Mouse (Mus musculus) midbrain, postnatal 0 days (tissue): ENCODE measurements around the gene Wnt3. TPM values are rescaled to one million over a fixed set of nuclear protein-coding genes. Genes with fewer than 3 reads are reported as not detected.

Source experiments
- ATAC-seq: fragments of 200-750 bp; cut with Nextera tagmentation; 2 replicates; pipeline ENCODE4 v1.8.0; 2017; ENCODE audit warnings: moderate number of reproducible peaks, mild to moderate bottlenecking, moderate TSS enrichment, moderate library complexity; ENCODE audit not compliant: low FRiP score
- DNase-seq: peaks from one replicate; pipeline ENCODE4 v3.0.0-alpha.2; 2015; ENCODE audit warnings: low spot score
- H3K27ac ChIP-seq: fragments of 300-500 bp; sonication (generic); 2 replicates; pipeline ENCODE4 v1.5.1; 2014; ENCODE audit warnings: low read depth, mild to moderate bottlenecking, low read length, mixed read lengths
- H3K27me3 ChIP-seq: fragments of 300-500 bp; sonication (generic); 2 replicates; pipeline ENCODE4 v1.6.1; 2014; ENCODE audit warnings: low read length, control low read depth, mixed read lengths; ENCODE audit not compliant: insufficient read depth
- H3K36me3 ChIP-seq: fragments of 300-500 bp; sonication (generic); 2 replicates; pipeline ENCODE4 v1.6.1; 2014; ENCODE audit warnings: low read length, control low read depth, mixed read lengths; ENCODE audit not compliant: insufficient read depth
- H3K4me1 ChIP-seq: fragments of 300-500 bp; sonication (generic); 2 replicates; pipeline ENCODE4 v1.6.1; 2014; ENCODE audit warnings: mild to moderate bottlenecking, control low read depth, antibody characterized with exemption, low read length, mixed read lengths; ENCODE audit not compliant: insufficient read depth
- H3K4me2 ChIP-seq: fragments of 300-500 bp; sonication (generic); 2 replicates; pipeline ENCODE4 v1.6.1; 2014; ENCODE audit warnings: low read depth, mild to moderate bottlenecking, low read length, mixed read lengths; ENCODE audit not compliant: poor library complexity, severe bottlenecking
- H3K4me3 ChIP-seq: fragments of 300-500 bp; sonication (generic); 2 replicates; pipeline ENCODE4 v1.5.1; 2014; ENCODE audit warnings: low read depth, mild to moderate bottlenecking, low read length, moderate library complexity
- H3K9ac ChIP-seq: fragments of 300-500 bp; sonication (generic); replicated peaks from 2 replicates; pipeline ENCODE4 v1.6.1; 2014; ENCODE audit warnings: mild to moderate bottlenecking, low read length, moderate library complexity, mixed read lengths; ENCODE audit not compliant: poor library complexity, severe bottlenecking
- H3K9me3 ChIP-seq: fragments of 300-500 bp; sonication (generic); 2 replicates; pipeline ENCODE4 v1.6.1; 2016; ENCODE audit warnings: low read length, control low read depth
- CTCF ChIP-seq: IDR thresholded peaks from 2 replicates; pipeline ENCODE4 v1.5.1; 2016; ENCODE audit warnings: antibody characterized with exemption, mild to moderate bottlenecking
- WGBS: fragments of 180-500 bp; shearing (Covaris S2); extraction: QIAGEN DNeasy Blood & Tissue Kit; methylation state at CpG from one replicate; pipeline ENCODE4 v1.1.7; 2014; 5-methylcytosine and 5-hydroxymethylcytosine counted together
- polyA plus RNA-seq: library from polyadenylated mRNA; unstranded; fragments of >200 nt; fragmentation: Nextera tagmentation; extraction: Ambion mirVana; gene quantifications from 2 replicates; pipeline ENCODE4 v1.2.1, GENCODE M21; 2015
- total RNA-seq: library from RNA; depleted of rRNA; stranded (reverse); fragments of >200 nt; gene quantifications from 2 replicates; pipeline ENCODE4 v1.2.3, GENCODE M21; 2014

Gene Wnt3
- total and polyA plus RNA-seq, 2 experiments from 2014 or later: 11.7 to 12.5 TPM

DNA sequence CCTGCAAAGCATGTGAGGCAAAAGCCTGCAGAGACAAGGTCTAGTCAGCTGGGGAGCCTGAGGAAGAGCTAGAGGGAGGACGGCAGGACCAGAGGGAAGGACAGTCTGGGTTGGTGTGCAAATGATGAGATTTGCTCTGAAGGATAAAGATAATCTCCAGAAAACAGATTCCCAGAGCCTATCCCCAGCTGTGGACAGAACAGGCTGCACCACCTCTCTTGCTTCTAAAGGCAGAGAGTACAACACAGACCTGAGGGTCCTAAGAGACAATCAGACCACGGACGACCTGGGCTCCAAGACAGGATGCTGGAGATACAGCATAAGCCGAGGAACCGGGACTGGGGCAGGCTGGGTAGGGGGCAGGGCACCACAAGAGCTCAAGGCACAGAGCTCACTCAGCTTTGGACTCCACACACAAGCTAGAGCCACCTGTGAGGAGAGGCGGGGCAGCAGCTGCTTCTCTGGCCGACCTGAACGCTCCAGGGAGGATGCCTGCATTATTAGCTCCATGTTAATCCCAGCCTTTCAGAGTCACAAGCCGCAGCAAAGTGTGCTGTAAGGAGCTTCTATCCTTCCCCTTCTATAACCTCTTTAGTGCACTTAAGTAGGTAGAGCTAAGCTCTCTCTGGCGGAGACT lies 79.5 kb downstream of the Wnt3 start:
- 16% methylated on average over 10 of the region's 10 CpGs for WGBS
- H3K27ac ChIP-seq: peak overlapping the region; percentile 55; the same call in 1 of the 2 replicates
- no peaks in the 10 kb centered on the region for H3K9me3 ChIP-seq
- H3K9ac ChIP-seq: peak overlapping the region; percentile 42
- peaks cover 11% of the 10 kb centered on the region for H3K4me1 ChIP-seq
- peaks cover 15% of the 10 kb centered on the region for H3K36me3 ChIP-seq
- peak; percentile 27 for DNase-seq
- ATAC-seq: no peak
- no peak overlapping the region for H3K4me3 ChIP-seq
- no peak overlapping the region for H3K4me2 ChIP-seq
- no peaks in the 10 kb centered on the region for H3K27me3 ChIP-seq
- no peak for TF ChIP-seq CTCF

DNA sequence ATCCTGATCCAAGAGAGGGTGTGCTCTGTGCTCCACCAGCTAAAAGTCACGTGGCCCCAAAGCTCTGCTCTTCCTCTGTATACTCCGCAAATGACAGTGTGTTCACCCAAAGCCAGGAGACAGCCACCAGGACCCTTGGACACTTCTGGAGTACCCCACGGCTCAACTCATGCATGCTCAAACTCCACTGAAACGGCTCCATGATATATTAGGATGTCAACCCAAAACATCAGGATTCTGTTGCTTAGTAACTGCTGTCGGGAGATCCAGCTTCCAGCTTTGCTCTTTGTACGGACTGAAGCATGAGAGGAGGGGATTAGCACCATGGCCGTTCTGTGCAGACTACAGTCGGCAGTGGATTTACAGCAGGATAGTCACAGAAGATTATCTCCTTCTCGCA lies 80.3 kb downstream of the Wnt3 start:
- Histone ChIP-seq H3K27me3 (no peaks in the 10 kb centered on the region), H3K9ac (no peak overlapping the region), H3K4me2 (0 out of 2 replicates have a peak overlapping the region, but pooled peaks have one; percentile 18), H3K4me3 (no peak overlapping the region), H3K27ac (peak overlapping the region; percentile 21; the same call in 1 of the 2 replicates), H3K4me1 (peaks cover 11% of the 10 kb centered on the region), H3K9me3 (no peaks in the 10 kb centered on the region), H3K36me3 (peaks cover 18% of the 10 kb centered on the region)
- TF ChIP-seq CTCF: no peak
- DNase-seq: peak; percentile 63
- ATAC-seq: peak; percentile 60; the same call in 1 of the 2 replicates
- WGBS: 14% methylated on average over 9 of the region's 9 CpGs

DNA sequence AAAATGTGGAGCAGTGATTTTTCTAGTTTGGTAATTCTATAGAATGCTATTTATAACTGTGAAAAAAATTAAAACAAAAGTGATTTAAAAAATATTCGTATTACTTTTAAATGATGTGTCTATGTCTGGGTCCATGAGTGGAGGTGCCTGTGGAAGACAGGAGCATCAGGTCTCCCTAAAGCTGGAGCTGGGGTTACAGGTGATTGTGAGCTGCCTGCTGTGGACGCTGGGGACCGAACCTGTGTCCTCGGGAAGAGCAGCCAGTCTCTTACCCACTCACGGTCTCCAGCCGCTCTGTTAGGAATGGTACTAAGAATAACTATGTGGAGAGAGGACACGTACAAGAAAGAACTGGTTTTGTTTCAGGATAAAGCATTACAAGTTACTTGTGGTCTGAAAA lies 82.7 kb downstream of the Wnt3 start:
- WGBS: 92% methylated on average over 7 of the region's 7 CpGs
- Histone ChIP-seq H3K27ac (no peak overlapping the region), H3K4me3 (no peak overlapping the region), H3K27me3 (no peaks in the 10 kb centered on the region), H3K4me2 (no peak overlapping the region), H3K36me3 (peaks cover 20% of the 10 kb centered on the region), H3K4me1 (peaks cover 11% of the 10 kb centered on the region), H3K9ac (no peak overlapping the region), H3K9me3 (no peaks in the 10 kb centered on the region)
- DNase-seq (no peak), ATAC-seq (no peak)
- no peak for TF ChIP-seq CTCF

DNA sequence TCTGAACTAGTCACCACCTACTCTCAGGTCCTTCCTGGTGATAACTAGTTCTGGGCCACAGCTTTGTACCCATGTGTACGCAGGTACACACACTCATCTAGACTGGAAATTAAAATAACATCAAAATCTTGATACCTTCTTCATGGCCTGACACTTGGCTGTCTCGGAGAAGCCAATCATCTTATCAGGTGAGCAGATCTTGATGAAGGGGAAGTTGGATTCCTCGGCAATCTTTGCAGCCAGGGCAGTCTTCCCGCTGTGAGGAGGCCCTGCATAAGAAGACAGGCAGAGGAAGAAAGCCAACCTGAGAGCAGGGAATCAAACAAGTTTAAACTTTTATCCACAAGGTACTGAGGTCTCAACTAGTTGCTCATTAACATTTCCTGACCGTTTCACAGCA lies 84.8 kb downstream of the Wnt3 start:
- H3K4me2 ChIP-seq: no peak overlapping the region
- TF ChIP-seq CTCF: no peak
- H3K4me1 ChIP-seq: peaks cover 4% of the 10 kb centered on the region; the same call in 1 of the 2 replicates
- no peak overlapping the region for H3K27ac ChIP-seq
- H3K4me3 ChIP-seq: no peak overlapping the region
- H3K36me3 ChIP-seq: peaks cover 26% of the 10 kb centered on the region
- no peak overlapping the region for H3K9ac ChIP-seq
- WGBS: 57% methylated on average over 5 of the region's 5 CpGs
- H3K27me3 ChIP-seq: no peaks in the 10 kb centered on the region
- no peaks in the 10 kb centered on the region for H3K9me3 ChIP-seq
- DNase-seq: no peak
- ATAC-seq: no peak

DNA sequence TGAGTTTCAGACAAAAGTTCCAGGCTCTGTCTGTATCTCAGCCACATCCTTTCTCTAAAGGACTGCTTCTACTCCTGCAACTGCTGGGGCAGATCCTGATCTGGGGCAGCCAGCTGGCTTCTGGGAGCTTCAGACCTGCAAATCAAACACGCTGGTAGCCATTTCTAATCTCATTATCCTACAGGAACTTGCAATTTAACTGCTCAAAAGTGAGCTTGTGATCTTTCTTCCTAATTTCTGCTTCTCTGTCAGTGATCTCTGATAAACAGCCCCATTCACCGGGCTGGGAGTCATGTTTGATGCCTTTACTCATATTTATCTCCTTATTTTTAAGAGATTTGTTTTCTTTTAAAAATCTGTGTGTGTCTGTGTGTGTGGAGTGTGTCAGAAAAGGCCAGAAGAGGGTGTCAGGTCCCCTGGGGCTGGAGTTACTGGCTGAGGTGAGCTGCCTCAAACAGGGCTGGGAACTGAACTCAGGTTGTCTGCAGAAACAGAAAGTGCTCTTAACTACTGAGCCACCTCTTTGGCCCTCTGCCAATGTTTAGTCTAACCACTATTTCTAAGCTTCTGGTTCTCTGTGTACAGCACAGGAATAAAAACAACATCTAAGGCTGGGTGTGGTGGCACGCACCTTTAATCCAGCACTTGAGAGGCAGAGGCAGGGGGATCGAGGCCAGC lies 86.1 kb downstream of the Wnt3 start:
- no peak for TF ChIP-seq CTCF
- ATAC-seq (no peak), DNase-seq (no peak)
- H3K27ac ChIP-seq: no peak overlapping the region
- no peaks in the 10 kb centered on the region for H3K4me1 ChIP-seq
- no peak overlapping the region for H3K4me2 ChIP-seq
- H3K4me3 ChIP-seq: no peak overlapping the region
- H3K9ac ChIP-seq: no peak overlapping the region
- no peaks in the 10 kb centered on the region for H3K9me3 ChIP-seq
- WGBS: 61% methylated on average over 4 of the region's 4 CpGs
- H3K27me3 ChIP-seq: no peaks in the 10 kb centered on the region
- H3K36me3 ChIP-seq: peaks cover 26% of the 10 kb centered on the region

DNA sequence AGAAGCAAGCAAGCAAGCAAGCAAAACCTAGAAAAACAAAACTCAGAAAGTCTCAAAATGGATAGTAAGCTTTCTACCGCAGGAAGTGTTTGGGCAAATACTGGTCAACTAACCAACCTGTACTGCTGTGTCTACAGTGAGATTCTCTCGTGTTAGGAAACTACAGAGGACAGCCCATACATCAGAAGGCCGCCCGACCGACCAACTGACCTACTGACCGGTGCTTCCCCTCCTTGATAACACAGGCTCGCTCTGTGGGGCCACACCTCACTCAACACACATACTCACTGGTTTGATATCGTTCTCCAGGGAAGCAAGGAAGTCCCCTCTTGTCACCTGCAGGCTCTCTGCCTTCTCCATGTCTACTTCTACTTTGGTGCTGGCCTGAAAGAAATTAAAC lies 89.0 kb downstream of the Wnt3 start:
- DNase-seq: no peak
- Histone ChIP-seq H3K4me1 (no peaks in the 10 kb centered on the region), H3K27ac (no peak overlapping the region), H3K9me3 (no peaks in the 10 kb centered on the region), H3K9ac (no peak overlapping the region), H3K36me3 (peaks cover 22% of the 10 kb centered on the region), H3K4me3 (no peak overlapping the region), H3K4me2 (no peak overlapping the region), H3K27me3 (no peaks in the 10 kb centered on the region)
- WGBS: 93% methylated on average over 8 of the region's 8 CpGs
- ATAC-seq: no peak
- no peak for TF ChIP-seq CTCF
